Mouse (Mus musculus): ENCODE data around the gene Gm7735.

DNA sequence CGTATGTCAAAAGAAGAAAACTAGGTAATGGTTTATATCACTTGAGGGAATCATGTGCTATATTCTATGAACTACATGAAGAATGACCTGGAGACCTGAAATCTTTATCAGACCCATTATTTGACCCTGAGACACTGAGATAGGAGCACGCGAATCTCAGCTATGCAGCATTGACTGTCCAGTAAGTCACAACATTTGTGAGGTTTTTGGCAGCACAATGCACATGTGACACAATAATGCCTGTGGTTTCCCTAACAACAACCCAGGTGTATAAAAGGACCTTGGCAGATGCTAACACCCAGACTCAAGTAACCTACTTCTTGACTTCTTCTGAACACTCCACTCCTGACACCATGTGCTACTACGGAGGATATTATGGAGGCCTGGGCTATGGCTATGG is 11.6 kb upstream of the Gm7735 start, which contains the start of gene Gm9789:
- no peak for TF ChIP-seq POLR2A (IDR thresholded peaks at IDR 0.05; ENCODE audit: borderline replicate concordance, insufficient read depth, low read length)
- no peak for TF ChIP-seq CTCF (IDR thresholded peaks at IDR 0.05; ENCODE audit: borderline replicate concordance, insufficient read depth, low read depth, low read length)

All from cerebellum, adult 2 months (tissue).